Mouse (Mus musculus): ENCODE measurements at regions not wholly inside any gene's neighbourhood (a gene's known extent, or its start where the extent isn't known, plus 50 kb on each side); places are given as distances from the start of the nearest gene placed in this dataset.

GRCm38 (mm10) chr11:12757677-12758076, 292.9 kb upstream of the Cobl start:
- no peak for DNase-seq (ENCODE audit: low spot score in 2 of 2)

GRCm38 (mm10) chr11:12750016-12750415, 285.3 kb upstream of the Cobl start:
- no peak for DNase-seq (ENCODE audit: low spot score in 2 of 2)

- no peak for DNase-seq (ENCODE audit: low spot score in 2 of 2)
Measured at GRCm38 (mm10) chr11:12749245-12749644, 284.5 kb upstream of the Cobl start.

GRCm38 (mm10) chr11:12742159-12742523, 277.4 kb upstream of the Cobl start:
- peak in 1 of 2 experiments; percentile 10 for DNase-seq (ENCODE audit: low spot score in 2 of 2)

- DNase-seq (ENCODE audit: low spot score in 2 of 2) = no peak
Measured at GRCm38 (mm10) chr11:12741418-12742158, 276.8 kb upstream of the Cobl start.

GRCm38 (mm10) chr11:12734274-12734673, 269.5 kb upstream of the Cobl start:
- no peak for DNase-seq (ENCODE audit: low spot score in 2 of 2)

GRCm38 (mm10) chr11:12727293-12727692, 262.5 kb upstream of the Cobl start:
- no peak for DNase-seq (ENCODE audit: low spot score in 2 of 2)

- DNase-seq (ENCODE audit: low spot score in 2 of 2) = no peak
Measured at GRCm38 (mm10) chr11:12726492-12726891, 261.7 kb upstream of the Cobl start.

GRCm38 (mm10) chr11:12722320-12722719, 257.6 kb upstream of the Cobl start:
- no peak for DNase-seq (ENCODE audit: low spot score in 2 of 2)

GRCm38 (mm10) chr11:12720169-12720568, 255.4 kb upstream of the Cobl start:
- no peak for DNase-seq (ENCODE audit: low spot score in 2 of 2)

- no peak for DNase-seq (ENCODE audit: low spot score in 2 of 2)
Measured at GRCm38 (mm10) chr11:12696321-12696720, 231.6 kb upstream of the Cobl start.

GRCm38 (mm10) chr11:12692836-12693235, 228.1 kb upstream of the Cobl start:
- no peak for DNase-seq (ENCODE audit: low spot score in 2 of 2)

- no peak for DNase-seq (ENCODE audit: low spot score in 2 of 2)
Measured at GRCm38 (mm10) chr11:12686717-12687116, 222.0 kb upstream of the Cobl start.

- DNase-seq (ENCODE audit: low spot score in 2 of 2) = no peak
Measured at GRCm38 (mm10) chr11:12661824-12662443, 197.2 kb upstream of the Cobl start.

- no peak for DNase-seq (ENCODE audit: low spot score in 2 of 2)
Measured at GRCm38 (mm10) chr11:12658847-12659246, 194.1 kb upstream of the Cobl start.

- DNase-seq (ENCODE audit: low spot score in 2 of 2) = no peak
Measured at GRCm38 (mm10) chr11:12656450-12656849, 191.7 kb upstream of the Cobl start.
